Mouse (Mus musculus) ES-E14 (cell line): Measurements from ENCODE around the gene Lrp1.

Source experiments
- CHD2 ChIP-seq: IDR thresholded peaks from 2 replicates; pipeline ENCODE4 v1.6.1; 2014; ENCODE audit warnings: mild to moderate bottlenecking, low read depth, low read length, inconsistent platforms
- HCFC1 ChIP-seq: IDR thresholded peaks from 2 replicates; pipeline ENCODE4 v1.6.1; 2012; ENCODE audit warnings: low read length, inconsistent platforms, borderline replicate concordance; ENCODE audit not compliant: insufficient read depth
- MAFK ChIP-seq: IDR thresholded peaks from 2 replicates; pipeline ENCODE4 v1.6.1; 2014; ENCODE audit warnings: mild to moderate bottlenecking, low read depth, low read length, inconsistent platforms; ENCODE audit not compliant: insufficient read depth
- ZC3H11A ChIP-seq: IDR thresholded peaks from 2 replicates; pipeline ENCODE4 v1.6.1; 2012; ENCODE audit warnings: low read depth, mild to moderate bottlenecking, inconsistent platforms, low read length, borderline replicate concordance
- ZNF384 ChIP-seq: IDR thresholded peaks from 2 replicates; pipeline ENCODE4 v1.6.1; 2012; ENCODE audit warnings: low read depth, low read length, inconsistent platforms

DNA sequence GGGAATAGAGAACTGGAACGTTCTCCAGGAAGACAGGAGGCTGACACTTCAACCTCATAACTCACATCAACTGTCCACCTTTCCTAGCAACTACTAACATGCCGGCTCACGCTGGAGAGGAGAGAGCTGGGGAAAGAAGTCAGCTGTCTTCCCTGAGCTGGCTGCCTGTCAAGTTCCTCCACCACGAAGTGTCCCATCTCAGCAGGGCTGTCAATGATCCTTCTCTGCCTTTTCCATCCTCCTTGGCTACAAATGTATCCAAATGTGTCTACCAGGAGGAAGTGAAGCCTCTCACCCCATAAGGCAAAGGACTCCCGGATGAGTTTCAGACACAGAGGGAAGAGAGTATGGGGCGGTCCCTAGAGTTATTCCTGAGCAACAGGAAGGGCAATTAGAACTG is 2.8 kb downstream of the Lrp1 start:
- TF ChIP-seq ZC3H11A (no peak), ZNF384 (no peak), MAFK (no peak), HCFC1 (no peak), CHD2 (no peak)
